Mouse (Mus musculus): Measurements from ENCODE around the gene Pcsk4.

The Pcsk4 gene

GRCm38 (mm10) chr10:80321670-80322581, 7.4 kb downstream of the Pcsk4 start:
- DNase-seq (ENCODE audit: low spot score): no peak

GRCm38 (mm10) chr10:80321014-80321669, 8.2 kb downstream of the Pcsk4 start:
- DNase-seq (ENCODE audit: low spot score): no peak

GRCm38 (mm10) chr10:80320340-80320760, 8.9 kb downstream of the Pcsk4 start, which contains the start of gene 2310011J03Rik:
TSS of gene 2310011J03Rik (minus strand) at chr10:80320537.
- DNase-seq (ENCODE audit: low spot score): peak; percentile 94

GRCm38 (mm10) chr10:80317011-80317410, 12.3 kb downstream of the Pcsk4 start:
- DNase-seq (ENCODE audit: low spot score): no peak

GRCm38 (mm10) chr10:80316359-80316781, 12.9 kb downstream of the Pcsk4 start:
- no peak for DNase-seq (ENCODE audit: low spot score)

GRCm38 (mm10) chr10:80315315-80315714, 14.0 kb downstream of the Pcsk4 start:
- no peak for DNase-seq (ENCODE audit: low spot score)

- no peak for DNase-seq (ENCODE audit: low spot score)
Observed at GRCm38 (mm10) chr10:80314494-80315001, 14.8 kb downstream of the Pcsk4 start.

GRCm38 (mm10) chr10:80313627-80314201, 15.6 kb downstream of the Pcsk4 start:
- no peak for DNase-seq (ENCODE audit: low spot score)

GRCm38 (mm10) chr10:80312586-80313504, 16.5 kb downstream of the Pcsk4 start:
- no peak for DNase-seq (ENCODE audit: low spot score)

GRCm38 (mm10) chr10:80311560-80311959, 17.7 kb downstream of the Pcsk4 start:
- no peak for DNase-seq (ENCODE audit: low spot score)

GRCm38 (mm10) chr10:80304862-80305261, 24.4 kb downstream of the Pcsk4 start:
- DNase-seq (ENCODE audit: low spot score): no peak

GRCm38 (mm10) chr10:80304458-80304857, 24.8 kb downstream of the Pcsk4 start:
- no peak for DNase-seq (ENCODE audit: low spot score)

- DNase-seq (ENCODE audit: low spot score): peak; percentile 94
Observed at GRCm38 (mm10) chr10:80302471-80302881, 26.8 kb downstream of the Pcsk4 start.

GRCm38 (mm10) chr10:80302082-80302355, 27.3 kb downstream of the Pcsk4 start:
- no peak for DNase-seq (ENCODE audit: low spot score)

GRCm38 (mm10) chr10:80301256-80302081, 27.8 kb downstream of the Pcsk4 start:
- DNase-seq (ENCODE audit: low spot score): no peak

GRCm38 (mm10) chr10:80300672-80301181, 28.6 kb downstream of the Pcsk4 start:
- DNase-seq (ENCODE audit: low spot score): no peak

GRCm38 (mm10) chr10:80299824-80300223, 29.5 kb downstream of the Pcsk4 start:
- DNase-seq (ENCODE audit: low spot score): no peak

GRCm38 (mm10) chr10:80299301-80299700, 30.0 kb downstream of the Pcsk4 start:
- DNase-seq (ENCODE audit: low spot score): no peak

GRCm38 (mm10) chr10:80298571-80299281, 30.6 kb downstream of the Pcsk4 start:
- DNase-seq (ENCODE audit: low spot score): no peak
